Mouse (Mus musculus) mouse embryonic stem cell (cell line): ENCODE data around the gene Fam178b.

Experiments used
- in situ Hi-C, 2 experiments: fragments of 300-500 bp; cut with MboI; formaldehyde crosslinking; loops; 1 replicate in 1 of 2; 3 replicates in 1 of 2; pipeline ENCODE4 v1.14.3; 2019 to 2020; ENCODE audit warnings: low sequenced_read_pairs in 2 of 2, low pct_unique_long_range_greater_than_20kb in 1 of 2, mixed read lengths in 1 of 2; ENCODE audit not compliant: unreplicated experiment in 1 of 2

Gene Fam178b

DNA sequence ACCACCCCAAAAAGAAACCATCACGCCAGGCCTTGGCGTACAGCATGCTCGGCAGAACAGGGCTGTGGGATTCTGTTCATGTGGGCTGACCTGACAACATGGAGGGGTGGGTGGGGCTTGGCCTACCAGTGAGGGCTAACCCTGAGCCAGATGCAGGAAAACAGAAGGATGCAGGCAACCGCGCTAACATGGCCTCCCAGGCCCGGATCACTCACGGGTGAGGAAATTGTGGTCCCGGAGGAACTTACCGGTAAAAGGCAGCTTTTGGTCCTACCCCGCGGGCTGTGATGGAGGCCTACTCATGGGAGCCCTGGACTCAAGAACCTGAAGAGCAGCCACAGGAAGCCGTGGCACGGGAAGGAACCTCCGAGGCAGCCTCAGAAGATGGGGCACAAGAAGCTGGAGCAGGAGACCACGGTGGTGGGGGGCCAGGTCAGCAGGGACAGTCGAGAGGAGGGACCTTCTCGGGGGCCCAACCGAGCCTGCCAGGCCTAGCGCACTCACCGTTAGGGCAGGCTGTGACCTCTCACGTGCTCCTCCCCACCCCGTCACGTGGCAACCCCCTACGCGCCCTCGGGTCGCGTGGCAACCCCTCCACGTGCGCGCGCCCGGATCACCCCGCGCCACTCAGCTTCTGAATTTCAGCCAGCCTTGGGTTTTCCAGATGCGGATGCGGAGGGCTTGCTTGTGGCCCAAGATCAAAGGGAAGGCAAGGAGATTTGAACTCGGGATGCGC is at the start of gene Fam178b:
Gene Fam178b (minus strand): TSS at position 564 of the 736 bp plus-strand sequence.
- in situ Hi-C loops, result no loop called here

DNA sequence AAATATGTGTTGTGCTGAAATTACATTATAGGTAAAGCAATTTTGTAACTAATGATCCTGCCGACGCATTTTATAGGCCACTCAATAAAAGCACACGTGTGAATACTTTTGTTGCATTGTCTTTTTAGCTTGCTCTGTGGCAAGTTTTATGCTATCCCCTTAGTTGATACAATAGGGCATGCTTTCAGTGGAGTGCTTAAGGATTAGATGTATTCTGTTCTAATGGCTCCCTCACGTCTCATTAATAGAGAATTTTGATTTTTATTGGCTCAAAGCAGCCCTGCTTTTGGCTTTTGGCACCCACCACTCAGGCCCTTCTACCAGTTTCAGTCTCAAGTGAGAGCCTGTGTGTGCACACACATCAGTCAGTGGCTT is 41.1 kb upstream of the Fam178b start:
- in situ Hi-C loops, result no loop called here

DNA sequence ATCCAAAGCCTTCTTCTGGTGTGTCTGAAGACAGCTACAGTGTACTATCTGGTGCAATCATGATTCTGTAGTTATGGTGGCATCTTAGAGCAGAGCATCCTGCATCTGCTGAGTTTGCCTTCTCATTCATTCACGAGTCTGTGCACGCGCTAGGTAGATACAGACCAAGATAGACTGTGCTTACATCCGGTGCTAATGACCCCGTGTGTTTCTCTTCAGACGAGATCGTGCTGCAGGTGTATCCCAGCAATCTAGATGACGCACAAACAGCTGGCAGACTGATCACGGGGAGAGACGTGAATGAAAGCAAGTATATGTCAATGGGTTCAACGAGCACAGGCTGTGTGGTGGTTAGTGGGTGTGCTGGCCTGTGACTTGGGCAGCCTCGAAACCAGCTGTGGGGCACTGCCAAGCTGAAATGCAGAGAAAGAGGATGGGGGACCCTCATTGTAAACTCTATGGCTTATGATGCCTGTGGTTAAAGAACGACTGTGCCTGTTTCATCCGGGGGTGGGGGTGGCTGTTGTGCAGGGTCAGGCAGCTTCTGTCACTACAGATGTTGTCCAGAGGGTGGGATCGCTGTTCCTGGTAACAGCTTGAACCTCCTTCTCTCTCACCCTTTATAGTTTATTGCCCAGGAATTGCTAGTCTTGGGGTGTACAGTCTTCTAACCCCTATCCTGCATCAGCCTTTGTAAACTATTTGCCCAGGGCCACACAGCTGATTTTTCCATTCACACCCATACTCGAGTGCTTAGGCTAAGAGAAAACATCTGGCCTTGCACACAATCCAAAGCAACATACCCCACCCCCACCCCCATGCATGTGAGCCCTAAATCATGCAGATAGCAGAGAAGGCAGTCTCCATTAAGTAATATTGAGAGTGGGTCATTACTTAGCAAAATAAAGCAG is 40.4 kb upstream of the Fam178b start:
- in situ Hi-C loops, result no loop called here

DNA sequence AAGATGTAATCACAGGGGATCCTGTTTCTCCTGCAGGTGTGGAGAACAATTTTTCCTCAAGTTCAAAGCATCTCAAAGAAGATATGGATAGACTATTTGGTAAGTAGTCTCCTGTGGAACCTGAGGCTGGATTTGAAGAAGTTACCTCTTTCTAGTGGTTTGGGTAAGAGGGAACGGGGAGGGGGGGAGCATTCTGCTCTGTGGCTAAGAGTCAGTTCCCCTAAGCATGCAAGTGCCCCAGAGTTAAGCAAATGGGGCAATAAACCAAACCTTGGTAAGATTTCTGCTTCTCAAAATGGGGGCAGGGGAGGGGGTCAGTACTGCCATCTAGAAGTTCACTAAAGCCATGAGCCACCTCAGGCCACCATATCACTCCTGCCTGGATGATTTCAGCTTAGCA is 35.8 kb upstream of the Fam178b start:
- in situ Hi-C loops, result no loop called here

DNA sequence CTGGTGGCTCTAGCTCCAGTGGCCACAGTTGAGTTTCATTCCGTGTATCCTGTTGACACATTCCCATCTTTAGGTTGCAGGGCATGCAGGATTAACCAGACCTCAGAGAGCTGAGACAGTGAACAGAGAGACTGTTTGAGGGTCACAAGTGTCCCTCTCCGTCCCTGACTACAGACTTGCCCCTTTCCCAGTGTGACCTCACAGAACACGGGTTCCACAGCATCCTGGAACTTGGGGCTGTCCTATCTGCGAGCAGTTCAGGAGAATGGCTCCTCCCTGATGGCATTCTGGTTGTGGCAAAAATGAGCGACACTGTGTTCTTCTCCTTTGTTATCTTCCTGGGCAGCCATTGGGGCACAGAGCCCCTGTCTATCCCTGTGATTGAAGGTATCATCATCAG is 31.3 kb upstream of the Fam178b start, which contains the start of gene Actr1b:
Gene Actr1b (minus strand): TSS at position 112 of the 400 bp plus-strand sequence.
- in situ Hi-C loops, result no loop called here

DNA sequence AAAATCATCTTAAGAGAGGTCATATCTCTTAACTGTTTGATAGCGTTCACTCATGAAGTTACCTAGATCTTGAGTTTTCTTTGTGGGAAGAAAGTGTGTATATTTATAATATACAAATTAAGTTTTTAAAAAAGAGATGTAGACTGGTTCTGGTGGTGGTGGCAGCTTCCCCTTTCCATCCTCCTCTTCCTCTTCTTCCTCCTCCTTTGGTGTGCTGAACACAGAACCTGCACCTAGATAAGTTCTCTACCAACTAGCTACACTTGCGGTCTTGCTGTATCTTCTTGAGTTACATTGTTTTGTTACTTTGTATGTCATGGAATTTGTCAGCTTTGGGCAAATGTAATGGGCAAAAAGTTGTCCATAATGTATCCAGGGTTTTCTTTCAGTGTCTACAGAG is 28.1 kb upstream of the Fam178b start:
- in situ Hi-C loops, result no loop called here

DNA sequence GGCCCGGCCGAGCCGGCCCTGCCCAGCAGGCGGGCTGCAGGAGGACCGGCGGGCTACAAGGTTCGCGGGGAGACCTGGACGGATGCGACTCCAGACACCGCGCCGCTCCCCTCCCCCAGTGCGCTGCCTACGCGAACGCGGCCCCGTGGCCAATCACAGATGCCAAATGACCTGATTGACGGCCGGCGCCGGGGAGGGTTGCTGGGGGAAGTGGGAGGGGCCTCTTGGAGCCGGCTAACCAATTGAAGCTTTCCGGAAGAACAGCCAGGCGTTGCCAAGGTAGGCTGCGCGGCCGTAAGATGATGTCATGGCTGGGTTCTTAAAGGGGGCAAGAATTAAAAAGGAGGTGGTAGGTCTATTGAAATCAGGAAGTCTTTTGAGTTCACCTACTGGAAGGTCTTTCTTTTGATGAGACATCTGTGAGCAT is 26.9 kb upstream of the Fam178b start, which contains the start of gene 4933424G06Rik:
Gene 4933424G06Rik (plus strand): TSS at position 296 of the 427 bp plus-strand sequence.
- in situ Hi-C loops, result no loop called here

DNA sequence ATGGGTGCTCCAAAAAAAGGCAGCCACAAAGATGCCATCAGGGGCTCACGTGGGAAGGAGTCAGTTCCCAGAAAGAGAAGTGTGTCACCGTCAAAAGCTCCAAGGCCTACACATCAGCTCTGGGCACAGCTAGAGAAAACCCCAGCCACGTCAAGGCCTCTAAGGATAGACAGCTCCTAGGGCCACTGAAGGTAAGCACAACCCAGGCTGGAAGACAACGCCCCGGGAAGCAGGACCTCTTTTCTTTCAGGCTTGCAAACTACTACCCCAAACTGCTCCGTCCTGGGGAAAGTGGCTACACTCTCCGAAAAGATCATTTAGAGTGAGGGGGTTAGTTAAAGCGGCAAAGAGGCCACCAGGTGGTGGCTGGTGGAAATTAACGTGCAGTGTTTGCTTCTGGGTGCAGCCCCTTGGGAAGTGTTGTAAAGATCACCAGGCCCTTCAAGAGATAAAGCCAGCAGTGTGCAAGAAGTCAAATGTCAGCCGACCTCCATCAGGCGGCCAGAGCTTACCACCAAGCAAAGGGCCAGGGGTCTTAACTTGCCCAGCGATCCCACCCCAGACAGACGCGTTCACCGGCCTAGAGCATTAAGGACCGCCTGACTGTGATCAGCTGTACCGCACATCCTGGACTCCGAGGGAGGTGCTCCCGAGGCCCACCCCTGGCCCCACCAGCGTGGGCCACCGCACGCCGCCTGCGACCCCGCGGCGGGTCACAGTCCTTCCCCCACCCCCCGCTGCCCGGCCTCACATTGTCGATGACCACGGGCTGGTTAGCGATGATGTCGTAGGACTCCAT is 26.3 kb upstream of the Fam178b start:
- in situ Hi-C loops, result no loop called here

DNA sequence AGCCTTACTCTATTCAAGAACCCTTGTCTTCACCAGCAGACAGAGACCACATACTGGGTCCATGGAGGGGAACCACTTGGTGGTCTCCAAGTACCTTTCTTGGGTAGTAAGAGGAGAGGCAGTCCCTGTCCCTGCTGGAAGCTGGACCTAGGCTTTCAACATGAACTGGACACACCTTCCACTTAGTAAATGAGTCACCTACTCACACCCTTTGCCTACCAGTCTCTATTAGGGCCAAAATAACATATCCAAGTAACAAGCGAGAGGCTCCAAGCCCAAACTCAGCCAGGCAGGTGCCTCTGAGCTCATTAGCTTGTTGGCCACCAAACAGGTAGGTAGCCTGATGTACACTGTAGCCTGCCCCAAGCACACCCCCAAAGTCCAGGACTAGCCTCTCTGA is 25.6 kb upstream of the Fam178b start:
- in situ Hi-C loops, result no loop called here

DNA sequence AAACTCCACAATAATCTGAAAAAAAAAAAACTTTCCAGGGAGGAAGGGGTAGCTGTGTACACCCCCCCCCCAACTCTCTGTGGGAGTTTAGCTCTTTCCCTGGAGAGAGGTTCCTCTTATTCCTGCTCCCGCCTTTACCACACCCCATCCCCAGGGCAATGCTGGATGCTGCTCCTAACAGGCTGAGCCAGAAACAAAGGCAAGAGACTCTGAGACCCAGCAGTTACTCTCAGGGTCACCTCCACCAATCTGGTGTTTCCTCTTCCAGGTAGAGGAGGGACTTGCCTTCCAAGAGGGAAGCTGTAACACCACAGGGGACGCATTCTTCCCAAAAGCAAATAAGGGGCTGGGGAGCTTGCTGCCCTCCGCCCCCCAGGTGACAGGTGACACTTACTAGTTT is 24.8 kb upstream of the Fam178b start:
- in situ Hi-C loops, result no loop called here

DNA sequence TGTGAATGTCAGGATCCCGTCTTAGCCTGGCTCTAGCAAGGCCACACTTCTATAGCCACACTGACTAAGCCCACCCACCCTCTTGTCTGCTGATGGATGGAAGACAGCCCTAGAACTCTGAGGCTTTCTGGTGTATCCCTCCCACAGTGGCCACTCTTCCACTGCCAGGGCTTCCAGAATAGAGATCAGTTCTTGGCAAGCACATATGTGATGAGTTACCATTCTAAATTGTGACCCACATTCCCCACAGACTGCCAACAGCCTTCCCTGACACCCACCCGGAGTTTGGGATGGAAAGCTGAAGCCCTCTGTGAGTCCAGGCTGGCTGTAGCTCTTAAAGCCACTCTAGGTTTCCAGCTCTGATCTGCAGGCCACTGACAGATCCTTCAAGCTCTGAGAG is 24.2 kb upstream of the Fam178b start:
- in situ Hi-C loops, result no loop called here

DNA sequence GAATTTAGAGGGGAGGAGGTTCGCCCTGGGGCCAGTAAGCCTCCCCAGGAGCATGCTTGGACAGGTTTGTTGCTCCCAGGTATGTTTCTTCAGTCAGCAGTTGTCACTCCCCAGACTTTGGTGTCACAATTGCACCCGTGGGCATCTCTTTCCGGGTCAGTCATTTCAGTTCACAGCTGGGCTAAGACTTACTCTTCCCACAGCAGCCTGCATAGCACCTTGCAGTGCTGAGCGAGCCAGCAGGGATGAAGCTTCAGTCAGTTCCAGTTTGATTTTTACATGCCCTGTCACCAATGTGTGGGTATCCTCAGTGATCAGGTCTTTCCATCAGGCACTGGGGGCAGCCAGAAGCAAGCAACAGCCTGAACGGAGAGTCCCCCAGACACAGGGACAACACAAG is 14.0 kb upstream of the Fam178b start:
- in situ Hi-C loops, result no loop called here

DNA sequence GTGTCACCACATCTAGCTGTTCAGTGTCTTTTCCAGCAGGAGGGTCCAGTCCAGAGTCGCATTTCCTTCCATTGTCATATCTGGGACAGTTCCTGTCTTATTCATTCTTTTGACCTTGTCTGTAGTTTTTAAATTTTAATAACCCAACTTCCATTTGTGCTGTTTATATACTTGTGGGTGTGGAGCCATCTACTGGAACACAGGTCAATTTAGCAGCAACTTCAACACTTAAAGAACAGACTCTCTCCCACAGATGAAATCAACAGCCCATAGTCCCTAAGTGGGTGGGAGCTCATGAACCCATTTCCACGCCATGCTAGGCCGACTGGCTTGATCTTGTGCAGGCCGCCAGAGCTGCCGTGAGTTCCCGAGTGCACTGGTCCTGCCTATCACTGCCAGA is 13.4 kb upstream of the Fam178b start:
- in situ Hi-C loops, result no loop called here

DNA sequence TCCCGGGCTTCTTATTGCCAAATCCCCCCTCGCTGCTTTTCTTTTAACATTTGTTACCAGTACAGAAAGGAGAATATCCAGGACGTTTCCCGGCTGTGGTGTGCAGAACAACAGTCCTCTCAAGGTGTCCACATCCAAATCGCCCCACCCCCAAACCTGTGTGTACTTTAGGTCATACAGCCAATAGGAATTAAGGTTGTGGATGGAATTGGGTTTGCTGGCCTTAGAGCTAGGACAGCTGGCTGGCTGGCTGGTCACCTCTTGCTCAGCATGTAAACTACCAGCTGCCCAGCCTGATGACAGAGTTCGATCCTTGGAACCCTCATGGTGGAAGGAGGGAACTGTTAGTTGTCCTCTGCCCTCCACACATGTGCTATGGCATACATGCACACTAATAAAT is 11.9 kb upstream of the Fam178b start:
- in situ Hi-C loops, result no loop called here

DNA sequence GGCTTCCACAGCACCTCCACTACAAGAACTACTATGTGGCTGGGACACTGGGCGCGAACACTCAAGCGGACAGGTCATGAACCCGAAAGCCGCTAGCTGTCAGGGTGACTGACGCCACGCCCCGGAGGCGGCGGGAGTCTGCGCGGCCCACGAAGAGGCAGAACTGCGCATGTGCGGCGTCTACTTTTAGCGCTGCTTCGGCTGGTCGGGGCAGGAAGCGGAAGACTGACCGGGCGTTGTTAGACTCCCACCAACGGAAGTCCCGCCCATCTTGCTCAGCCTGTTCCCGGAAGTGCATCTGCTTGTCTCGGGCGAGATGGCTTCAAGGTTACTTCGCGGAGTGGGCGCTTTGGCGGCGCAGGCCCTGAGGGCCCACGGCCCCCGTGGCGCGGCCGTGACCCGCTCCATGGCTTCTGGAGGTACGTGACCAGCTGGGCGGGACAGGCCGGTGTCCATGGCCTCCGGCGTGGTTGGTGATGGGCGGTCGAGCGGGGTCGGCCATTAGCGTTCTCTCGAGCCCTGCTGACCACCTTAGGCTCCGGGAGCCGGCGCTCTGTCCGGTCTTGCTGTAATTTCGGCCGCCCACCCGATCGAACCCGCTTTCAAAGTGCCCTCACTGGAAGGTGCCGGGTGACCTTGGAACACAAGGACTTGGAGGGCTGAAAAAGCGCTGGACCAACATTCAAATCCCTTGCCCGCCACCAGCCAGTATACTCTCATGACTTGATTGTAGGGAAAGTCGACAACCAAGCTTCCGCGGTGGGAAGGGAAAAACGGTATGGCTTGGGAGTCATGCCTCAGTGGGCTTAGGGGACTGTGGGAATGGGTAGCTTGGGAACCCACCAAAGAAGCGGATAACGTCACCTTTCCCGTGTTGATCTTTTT is 8.5 kb upstream of the Fam178b start, which contains the start of gene Cox5b:
Gene Cox5b (plus strand): TSS at position 179 of the 885 bp plus-strand sequence.
- in situ Hi-C loops, result no loop called here

DNA sequence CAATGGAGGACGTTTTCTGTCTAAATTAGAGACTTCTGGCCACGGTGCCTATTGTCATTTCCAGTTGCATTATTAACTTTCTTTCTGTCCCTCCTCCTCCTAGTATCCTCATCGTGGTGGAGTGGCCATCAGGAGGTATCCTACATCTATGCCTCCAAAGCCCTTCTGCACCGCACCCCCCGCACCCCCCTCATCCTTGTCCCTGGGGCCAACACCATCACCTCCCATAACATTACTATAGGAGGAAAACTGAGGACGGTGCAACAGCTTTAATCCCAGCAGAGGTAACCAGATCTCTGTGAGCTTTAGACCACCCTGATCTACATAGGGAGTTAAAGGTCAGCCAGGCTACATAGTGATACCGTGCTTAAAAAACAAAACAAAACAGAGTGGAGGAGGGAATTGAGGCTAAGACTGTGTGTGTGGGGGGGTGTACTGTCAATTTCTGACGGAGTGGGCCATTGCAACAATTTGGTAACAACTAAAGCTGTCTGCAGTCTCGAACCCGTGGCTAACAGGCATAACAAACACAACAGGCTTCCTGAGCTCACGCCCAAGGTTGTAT is 7.8 kb upstream of the Fam178b start:
- in situ Hi-C loops, result no loop called here

DNA sequence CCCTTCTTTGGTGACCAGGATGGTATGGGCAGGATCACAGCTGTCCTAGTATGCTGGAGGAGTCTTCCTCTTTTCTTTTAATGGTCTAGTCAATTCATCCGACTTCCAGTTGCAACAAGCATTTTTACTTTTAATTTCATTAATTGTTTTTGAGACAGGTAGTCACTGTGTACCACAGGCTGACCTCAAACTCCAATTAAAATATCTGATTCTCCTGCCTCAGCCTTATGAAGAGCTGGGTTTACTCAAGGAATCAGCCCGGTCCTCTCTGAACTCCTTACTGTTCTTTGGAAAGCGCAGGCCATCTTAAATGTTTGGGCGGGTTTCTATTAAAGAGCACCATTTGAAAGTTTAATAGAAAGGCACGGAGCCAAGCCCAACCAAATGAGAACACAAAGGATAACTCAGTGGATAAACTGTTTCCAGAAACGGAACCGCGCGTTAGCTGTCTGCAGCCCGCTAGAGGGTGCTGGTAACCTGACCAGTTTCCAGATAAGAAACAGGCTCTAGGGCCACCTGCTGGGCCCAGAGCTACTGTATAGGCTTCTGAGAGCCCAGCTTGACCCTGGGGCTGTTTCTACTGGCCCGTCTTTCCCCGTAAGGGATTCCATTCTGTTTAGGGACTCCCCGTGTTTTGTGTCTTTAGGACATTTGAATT is 956 bp upstream of the Fam178b start:
- in situ Hi-C loops, result no loop called here
